Mouse (Mus musculus) spleen, adult 12 weeks (tissue): Measurements from ENCODE around the gene Trio.

Experiments
- DNase-seq: peaks from one replicate; pipeline ENCODE4 v3.0.0; 2022; ENCODE audit warnings: low spot score

Gene Trio

GRCm38 (mm10) chr15:27991066-27991701 lies 34.5 kb downstream of the Trio start:
- DNase-seq, result no peak

GRCm38 (mm10) chr15:27987979-27988378 lies 37.7 kb downstream of the Trio start:
- no peak for DNase-seq

- no peak for DNase-seq
Observed at GRCm38 (mm10) chr15:27984881-27985280, 40.8 kb downstream of the Trio start.

GRCm38 (mm10) chr15:27981764-27982500 lies 43.7 kb downstream of the Trio start:
- DNase-seq, result no peak

GRCm38 (mm10) chr15:27981258-27981657 lies 44.4 kb downstream of the Trio start:
- no peak for DNase-seq

- no peak for DNase-seq
Observed at GRCm38 (mm10) chr15:27980436-27980835, 45.2 kb downstream of the Trio start.

- DNase-seq, result no peak
Observed at GRCm38 (mm10) chr15:27976950-27977349, 48.7 kb downstream of the Trio start.

GRCm38 (mm10) chr15:27976366-27976765 lies 49.3 kb downstream of the Trio start:
- no peak for DNase-seq

GRCm38 (mm10) chr15:27974637-27975036 lies 51.0 kb downstream of the Trio start:
- no peak for DNase-seq

- DNase-seq, result no peak
Observed at GRCm38 (mm10) chr15:27968183-27968582, 57.5 kb downstream of the Trio start.

- DNase-seq, result no peak
Observed at GRCm38 (mm10) chr15:27967128-27967876, 58.3 kb downstream of the Trio start.

GRCm38 (mm10) chr15:27964877-27965276 lies 60.8 kb downstream of the Trio start:
- no peak for DNase-seq

- DNase-seq, result no peak
Observed at GRCm38 (mm10) chr15:27963506-27963905, 62.1 kb downstream of the Trio start.

GRCm38 (mm10) chr15:27960642-27961041 lies 65.0 kb downstream of the Trio start:
- DNase-seq, result no peak

- no peak for DNase-seq
Observed at GRCm38 (mm10) chr15:27957867-27958266, 67.8 kb downstream of the Trio start.

- DNase-seq, result no peak
Observed at GRCm38 (mm10) chr15:27955614-27956013, 70.0 kb downstream of the Trio start.

GRCm38 (mm10) chr15:27954356-27954755 lies 71.3 kb downstream of the Trio start:
- no peak for DNase-seq

- no peak for DNase-seq
Observed at GRCm38 (mm10) chr15:27953570-27953969, 72.1 kb downstream of the Trio start.

GRCm38 (mm10) chr15:27951195-27951594 lies 74.5 kb downstream of the Trio start:
- no peak for DNase-seq

GRCm38 (mm10) chr15:27949196-27949595 lies 76.5 kb downstream of the Trio start:
- DNase-seq, result no peak

GRCm38 (mm10) chr15:27947880-27948279 lies 77.8 kb downstream of the Trio start:
- DNase-seq, result no peak

GRCm38 (mm10) chr15:27945570-27945969 lies 80.1 kb downstream of the Trio start:
- DNase-seq, result no peak

- DNase-seq, result no peak
Observed at GRCm38 (mm10) chr15:27944898-27945297, 80.8 kb downstream of the Trio start.
